Mouse (Mus musculus): ENCODE data around the gene Nae1. TPM values are rescaled to one million over a fixed set of nuclear protein-coding genes. Genes with fewer than 3 reads are reported as not detected.
A peak's percentile ranks its signal among the peaks of the same experiment; 100 is the strongest.
"Not testable (repeated sequence)": the region's sequence is repeated elsewhere in the genome, so short reads cannot be mapped to it uniquely, and the experiment has no call there.

Nae1 gene
- 72.4 and 89.3 TPM in 2 replicates for polyA plus RNA-seq (2012; rRNA removed)

GRCm38 (mm10) chr8:104533971-104534778 is at the start of gene Nae1, which contains the start of gene Car7:
TSS of gene Nae1 (minus strand) at chr8:104534637.
TSS of gene Car7 (plus strand) at chr8:104534689.
- peak; percentile 97 for DNase-seq (ENCODE audit: low read depth)
- TF ChIP-seq POLR2A (IDR thresholded peaks at IDR 0.05; ENCODE audit: borderline replicate concordance, extremely low read depth, insufficient read depth, insufficient read length, poor library complexity, severe bottlenecking) (peak; percentile 84), CTCF (IDR thresholded peaks at IDR 0.05; ENCODE audit: borderline replicate concordance, extremely low read depth, insufficient read depth, insufficient read length) (peak; percentile 100)

GRCm38 (mm10) chr8:104577606-104578005 is 43.2 kb upstream of the Nae1 start:
- not testable (repeated sequence) for DNase-seq (ENCODE audit: low read depth)

- TF ChIP-seq CTCF (IDR thresholded peaks at IDR 0.05; ENCODE audit: borderline replicate concordance, extremely low read depth, insufficient read depth, insufficient read length) (no peak), POLR2A (IDR thresholded peaks at IDR 0.05; ENCODE audit: borderline replicate concordance, extremely low read depth, insufficient read depth, insufficient read length, poor library complexity, severe bottlenecking) (no peak)
- no peak for DNase-seq (ENCODE audit: low read depth)
Observed at GRCm38 (mm10) chr8:104576820-104577219, 42.4 kb upstream of the Nae1 start.

- DNase-seq (ENCODE audit: low read depth): peak; percentile 89
- TF ChIP-seq POLR2A (IDR thresholded peaks at IDR 0.05; ENCODE audit: borderline replicate concordance, extremely low read depth, insufficient read depth, insufficient read length, poor library complexity, severe bottlenecking): no peak
- TF ChIP-seq CTCF (IDR thresholded peaks at IDR 0.05; ENCODE audit: borderline replicate concordance, extremely low read depth, insufficient read depth, insufficient read length): peak; percentile 82
Observed at GRCm38 (mm10) chr8:104570436-104571343, 36.3 kb upstream of the Nae1 start.

GRCm38 (mm10) chr8:104569559-104569958 is 35.1 kb upstream of the Nae1 start:
- peak; percentile 15 for DNase-seq (ENCODE audit: low read depth)
- TF ChIP-seq CTCF (IDR thresholded peaks at IDR 0.05; ENCODE audit: borderline replicate concordance, extremely low read depth, insufficient read depth, insufficient read length) (peak; percentile 51; the same call in 1 of the 2 replicates), POLR2A (IDR thresholded peaks at IDR 0.05; ENCODE audit: borderline replicate concordance, extremely low read depth, insufficient read depth, insufficient read length, poor library complexity, severe bottlenecking) (no peak)

GRCm38 (mm10) chr8:104565457-104565798 is 31.0 kb upstream of the Nae1 start:
- no peak for DNase-seq (ENCODE audit: low read depth)
- TF ChIP-seq POLR2A (IDR thresholded peaks at IDR 0.05; ENCODE audit: borderline replicate concordance, extremely low read depth, insufficient read depth, insufficient read length, poor library complexity, severe bottlenecking) (no peak), CTCF (IDR thresholded peaks at IDR 0.05; ENCODE audit: borderline replicate concordance, extremely low read depth, insufficient read depth, insufficient read length) (no peak)

GRCm38 (mm10) chr8:104564633-104565456 is 30.4 kb upstream of the Nae1 start:
- TF ChIP-seq POLR2A (IDR thresholded peaks at IDR 0.05; ENCODE audit: borderline replicate concordance, extremely low read depth, insufficient read depth, insufficient read length, poor library complexity, severe bottlenecking) (no peak), CTCF (IDR thresholded peaks at IDR 0.05; ENCODE audit: borderline replicate concordance, extremely low read depth, insufficient read depth, insufficient read length) (peak; percentile 85)
- DNase-seq (ENCODE audit: low read depth): peak; percentile 91

- no peak for DNase-seq (ENCODE audit: low read depth)
- TF ChIP-seq POLR2A (IDR thresholded peaks at IDR 0.05; ENCODE audit: borderline replicate concordance, extremely low read depth, insufficient read depth, insufficient read length, poor library complexity, severe bottlenecking) (no peak), CTCF (IDR thresholded peaks at IDR 0.05; ENCODE audit: borderline replicate concordance, extremely low read depth, insufficient read depth, insufficient read length) (no peak)
Observed at GRCm38 (mm10) chr8:104560731-104561130, 26.3 kb upstream of the Nae1 start.

GRCm38 (mm10) chr8:104557226-104557625 is 22.8 kb upstream of the Nae1 start:
- TF ChIP-seq CTCF (IDR thresholded peaks at IDR 0.05; ENCODE audit: borderline replicate concordance, extremely low read depth, insufficient read depth, insufficient read length) (no peak), POLR2A (IDR thresholded peaks at IDR 0.05; ENCODE audit: borderline replicate concordance, extremely low read depth, insufficient read depth, insufficient read length, poor library complexity, severe bottlenecking) (no peak)
- DNase-seq (ENCODE audit: low read depth): no peak

GRCm38 (mm10) chr8:104555191-104555590 is 20.8 kb upstream of the Nae1 start:
- no peak for DNase-seq (ENCODE audit: low read depth)
- TF ChIP-seq CTCF (IDR thresholded peaks at IDR 0.05; ENCODE audit: borderline replicate concordance, extremely low read depth, insufficient read depth, insufficient read length) (no peak), POLR2A (IDR thresholded peaks at IDR 0.05; ENCODE audit: borderline replicate concordance, extremely low read depth, insufficient read depth, insufficient read length, poor library complexity, severe bottlenecking) (no peak)
